Mouse (Mus musculus) megakaryocyte, embryonic 14.5 days (primary cell): Measurements from ENCODE around the gene Gm13304. TPM values are rescaled to one million over a fixed set of nuclear protein-coding genes. Genes with fewer than 3 reads are reported as not detected.
"Not testable (repeated sequence)": the region's sequence is repeated elsewhere in the genome, so short reads cannot be mapped to it uniquely, and the experiment has no call there.

Experiments
- H3K27me3 ChIP-seq: replicated peaks from 2 replicates; pipeline ENCODE3; 2012; ENCODE audit warnings: inconsistent platforms
- H3K36me3 ChIP-seq: replicated peaks from 2 replicates; pipeline ENCODE3; 2012; ENCODE audit warnings: low read length, inconsistent platforms, mixed read lengths
- H3K4me1 ChIP-seq: 2 replicates; pipeline ENCODE4 v1.6.1; 2012; ENCODE audit warnings: inconsistent platforms
- H3K4me3 ChIP-seq: replicated peaks from 2 replicates; pipeline ENCODE3; 2012; ENCODE audit warnings: moderate library complexity, mild to moderate bottlenecking, inconsistent platforms
- H3K9me3 ChIP-seq: 2 replicates; pipeline ENCODE4 v1.6.1; 2012; ENCODE audit warnings: inconsistent platforms
- polyA plus RNA-seq: library from polyadenylated mRNA; stranded (reverse); fragments of >175 nt; gene quantifications from 2 replicates; pipeline ENCODE4 v1.2.3, GENCODE M21; 2012; ENCODE audit warnings: low replicate concordance; ENCODE audit not compliant: insufficient read depth

Gm13304 gene
- polyA plus RNA-seq: not detected in 2 replicates

DNA sequence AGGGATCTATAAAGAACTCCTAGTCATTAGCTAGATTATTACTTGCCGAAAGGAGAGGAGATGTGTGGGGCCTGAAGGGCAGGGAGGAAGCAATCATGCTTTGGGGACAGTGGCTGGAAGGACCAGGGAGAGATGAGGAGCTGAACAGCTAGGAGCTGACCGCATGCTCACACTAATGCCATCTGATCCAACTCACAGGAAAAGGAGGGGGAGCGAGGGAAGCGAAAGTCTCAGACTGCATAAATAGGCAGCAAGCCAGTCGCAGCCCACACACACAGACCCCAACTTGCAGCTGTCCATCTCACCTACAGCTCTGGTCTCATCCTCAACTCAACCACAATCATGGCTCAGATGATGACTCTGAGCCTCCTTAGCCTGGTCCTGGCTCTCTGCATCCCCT is at the start of gene Gm13304:
Gene Gm13304, plus strand, starts transcription at position 301 of the 400 bp plus-strand sequence.
- H3K27me3 ChIP-seq, H3K4me3 ChIP-seq, H3K36me3 ChIP-seq, H3K4me1 ChIP-seq, H3K9me3 ChIP-seq: not testable (repeated sequence)

DNA sequence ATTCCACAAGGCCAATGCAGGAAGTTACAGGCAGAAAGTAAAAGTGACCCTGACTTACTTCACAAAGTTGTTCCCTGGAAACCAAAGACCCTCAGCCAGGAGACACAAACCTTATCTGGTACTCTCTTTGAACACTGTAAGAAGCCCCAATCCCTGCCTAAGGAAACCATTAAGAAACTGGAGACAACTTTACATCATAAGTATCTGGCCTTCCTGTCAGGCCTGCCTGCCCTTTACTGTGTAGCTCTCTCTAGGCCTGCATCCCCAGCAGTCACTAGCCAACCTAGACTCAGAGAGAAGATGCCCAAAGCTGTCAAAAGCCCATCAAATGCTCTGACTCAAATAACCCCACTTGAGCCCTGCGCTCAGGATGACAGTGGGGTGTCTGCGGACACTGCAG is 23.7 kb upstream of the Gm13304 start, which contains the start of gene Gm3893:
Gene Gm3893, plus strand, starts transcription at position 301 of the 400 bp plus-strand sequence.
- not testable (repeated sequence) for H3K36me3 ChIP-seq, H3K27me3 ChIP-seq, H3K4me1 ChIP-seq, H3K9me3 ChIP-seq, H3K4me3 ChIP-seq

DNA sequence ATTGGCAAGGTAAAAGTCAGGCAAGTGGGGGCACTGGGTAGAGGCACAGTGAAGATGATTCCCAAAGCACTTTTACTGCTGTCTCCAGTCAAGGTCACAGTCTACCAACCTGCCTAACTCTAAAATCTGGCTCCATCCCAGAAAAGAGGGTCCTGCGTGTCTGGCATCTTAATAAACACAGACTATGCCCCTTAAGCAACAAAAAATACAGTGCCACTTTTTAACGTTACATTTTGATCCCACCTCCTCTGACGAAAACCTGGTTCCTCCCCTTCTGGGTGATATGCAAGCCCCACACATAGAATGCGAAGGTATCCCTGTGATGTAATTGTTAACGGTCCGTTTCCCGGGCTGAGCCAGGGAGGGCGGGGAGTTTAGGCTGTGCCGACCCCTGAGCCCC is 38.5 kb downstream of the Gm13304 start, which contains the start of gene Gm13306:
Gene Gm13306, plus strand, starts transcription at position 301 of the 400 bp plus-strand sequence.
- H3K36me3 ChIP-seq, H3K4me3 ChIP-seq, H3K9me3 ChIP-seq, H3K4me1 ChIP-seq, H3K27me3 ChIP-seq: not testable (repeated sequence)

Other genes with a start within 250 kb of the Gm13304 start
- not detected in 2 replicates for gene Gm21541, start 211.2 kb upstream of the Gm13304 start, polyA plus RNA-seq
- 7.4 TPM in 1 of 2 replicates, not detected in the other for gene Gm20878, start 173.2 kb upstream of the Gm13304 start, polyA plus RNA-seq
- gene Fam205a4, start 148.8 kb upstream of the Gm13304 start, polyA plus RNA-seq: not detected in 2 replicates
- not detected in 2 replicates for gene Gm21093, start 80.1 kb upstream of the Gm13304 start, polyA plus RNA-seq
- not detected in 2 replicates for gene Gm3893, start 23.6 kb upstream of the Gm13304 start, polyA plus RNA-seq
- gene Gm13306, start 38.6 kb downstream of the Gm13304 start, polyA plus RNA-seq: not detected in 2 replicates
- gene Gm13305, start 53.8 kb downstream of the Gm13304 start, polyA plus RNA-seq: 0.62 TPM in 1 of 2 replicates, not detected in the other
- gene Gm10600, start 125.8 kb downstream of the Gm13304 start, polyA plus RNA-seq: not detected in 2 replicates
- gene Ccl21b, start 140.9 kb downstream of the Gm13304 start, polyA plus RNA-seq: not detected in 2 replicates
- not detected in 2 replicates for gene Gm21953, start 179.4 kb downstream of the Gm13304 start, polyA plus RNA-seq
- gene Fam205a3, start 203.5 kb downstream of the Gm13304 start, polyA plus RNA-seq: not detected in 2 replicates